Mouse (Mus musculus) gastrocnemius, postnatal 14 days (tissue): ENCODE measurements at regions not wholly inside any gene's neighbourhood (a gene's known extent, or its start where the extent isn't known, plus 50 kb on each side); places are given as distances from the start of the nearest gene placed in this dataset.

Source experiments
- DNase-seq: peaks from one replicate; pipeline ENCODE4 v3.0.0; 2021; ENCODE audit warnings: mixed read lengths
- intact Hi-C: fragments of 180-260 bp; cut with DNase I; formaldehyde crosslinking; loops from one replicate; pipeline ENCODE4 v1.15.1; 2025; ENCODE audit warnings: low total_unique reads

GRCm38 (mm10) chr9:115600826-115601225, 290.6 kb upstream of the Stt3b start:
- intact Hi-C loops: no loop called here
- DNase-seq: no peak

- no peak for DNase-seq
- intact Hi-C loops: no loop called here
Measured at GRCm38 (mm10) chr9:115602772-115603171, 292.6 kb upstream of the Stt3b start.

DNA sequence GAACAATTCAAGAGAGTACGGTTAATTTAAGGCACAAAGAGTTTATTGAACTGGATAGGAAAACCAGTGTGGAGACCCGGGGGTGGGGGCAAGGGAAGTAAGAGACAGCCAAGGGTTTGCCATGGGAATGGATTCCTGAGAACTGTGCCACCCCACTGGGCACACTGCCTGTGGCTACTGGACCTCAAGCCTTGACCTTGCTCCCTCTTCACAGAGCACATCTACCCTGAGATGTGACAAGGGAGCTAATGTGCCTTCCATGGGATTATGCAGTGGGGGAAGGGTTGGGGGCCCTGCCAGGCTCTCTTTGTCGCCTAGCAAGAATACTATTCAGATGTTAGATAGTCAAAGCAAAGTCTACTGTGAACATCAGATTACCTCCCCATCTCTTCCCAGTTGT, 294.2 kb upstream of the Stt3b start:
- DNase-seq: no peak
- intact Hi-C loops: no loop called here

- no peak for DNase-seq
- intact Hi-C loops: no loop called here
Measured at GRCm38 (mm10) chr9:115604968-115605682, 294.9 kb upstream of the Stt3b start.

GRCm38 (mm10) chr9:115607961-115608360, 297.7 kb upstream of the Stt3b start:
- DNase-seq: no peak
- intact Hi-C loops: no loop called here

DNA sequence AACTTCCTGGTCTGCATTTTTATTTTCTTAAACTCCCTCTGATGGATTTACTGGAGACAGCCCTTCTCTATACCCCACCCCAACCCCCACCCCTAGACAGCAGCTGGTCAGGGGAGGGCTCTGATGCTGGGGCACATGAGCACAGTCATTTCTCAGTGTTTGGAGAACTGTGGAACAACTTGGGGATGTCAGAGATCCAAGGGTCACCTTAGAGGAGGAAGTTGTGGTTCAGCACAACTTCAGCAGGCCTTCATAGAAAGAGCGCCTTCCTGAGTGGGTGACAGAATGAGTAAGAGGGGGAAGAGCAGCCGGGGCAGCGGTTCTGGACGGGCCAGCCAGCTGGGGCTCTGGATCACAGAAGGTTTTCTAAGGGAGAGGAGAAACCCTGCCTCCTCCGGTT, 298.2 kb upstream of the Stt3b start:
- intact Hi-C loops: no loop called here
- DNase-seq: no peak

GRCm38 (mm10) chr9:115609904-115610303, 299.4 kb upstream of the Gadl1 start:
- DNase-seq: no peak
- intact Hi-C loops: no loop called here

DNA sequence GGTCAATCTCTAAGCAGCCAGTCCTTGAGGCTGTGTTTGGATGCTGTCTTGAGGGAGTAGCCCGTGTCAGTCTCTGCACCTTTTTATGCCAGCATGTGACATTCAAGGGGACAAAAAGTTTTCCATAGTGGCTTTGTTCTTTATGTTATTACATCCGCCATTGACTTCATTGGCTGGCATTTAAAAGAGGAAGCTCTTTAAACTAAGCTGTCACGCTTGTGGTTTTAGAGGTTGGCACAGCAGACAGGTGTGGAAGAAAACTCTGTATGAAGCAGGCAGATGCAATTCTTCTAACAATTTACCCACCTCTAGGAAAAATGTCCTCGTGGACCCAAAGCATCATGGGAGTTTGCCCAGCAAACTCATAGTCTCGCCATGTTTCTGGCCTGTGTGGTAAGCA, 297.5 kb upstream of the Gadl1 start:
- intact Hi-C loops: no loop called here
- no peak for DNase-seq

DNA sequence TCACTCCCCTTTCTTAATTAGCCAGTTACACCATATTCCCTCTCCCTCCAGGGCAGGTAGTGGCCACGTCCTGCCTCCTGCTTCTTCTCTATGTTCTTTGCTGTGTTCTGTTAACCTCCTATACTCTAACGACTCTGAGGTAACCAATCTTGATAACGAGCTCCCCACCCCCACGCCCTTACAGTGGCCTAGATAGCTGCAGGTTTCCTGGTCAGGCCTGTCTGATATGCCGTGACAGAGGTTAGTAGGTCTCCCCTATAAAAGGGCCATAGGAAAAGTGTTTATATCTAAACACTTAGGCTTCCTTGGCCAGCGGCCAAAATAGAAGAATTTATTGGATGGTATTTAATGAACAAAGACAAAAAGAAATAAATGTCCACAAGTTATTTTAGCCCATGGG, 296.3 kb upstream of the Gadl1 start:
- no peak for DNase-seq
- intact Hi-C loops: no loop called here

- no peak for DNase-seq
- intact Hi-C loops: no loop called here
Measured at GRCm38 (mm10) chr9:115614007-115614406, 295.2 kb upstream of the Gadl1 start.

DNA sequence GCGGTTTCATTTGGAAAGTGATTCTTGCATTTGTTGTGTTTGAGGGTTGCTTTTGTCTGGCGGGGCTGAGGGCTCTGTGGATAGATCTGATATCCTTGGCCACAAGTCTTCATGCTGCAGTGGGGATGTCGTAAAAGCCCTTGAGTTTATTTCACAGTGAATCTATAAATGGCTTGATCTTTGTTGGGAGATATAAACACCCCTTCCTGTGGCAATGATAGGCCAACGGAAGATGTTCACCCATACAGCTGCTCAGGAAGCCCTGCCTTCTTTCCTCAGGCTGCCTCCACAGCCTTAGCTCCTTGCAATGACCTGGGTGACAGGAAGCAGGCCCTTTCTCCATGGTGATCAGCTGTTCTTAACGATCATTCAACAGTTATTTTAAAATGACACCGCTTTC, 291.3 kb upstream of the Gadl1 start:
- intact Hi-C loops: no loop called here
- no peak for DNase-seq

GRCm38 (mm10) chr9:115623948-115624347, 285.3 kb upstream of the Gadl1 start:
- intact Hi-C loops: no loop called here
- peak; percentile 16 for DNase-seq

- no peak for DNase-seq
- intact Hi-C loops: no loop called here
Measured at GRCm38 (mm10) chr9:115624721-115625496, 284.3 kb upstream of the Gadl1 start.

GRCm38 (mm10) chr9:115627551-115627950, 281.7 kb upstream of the Gadl1 start:
- DNase-seq: no peak
- intact Hi-C loops: no loop called here

DNA sequence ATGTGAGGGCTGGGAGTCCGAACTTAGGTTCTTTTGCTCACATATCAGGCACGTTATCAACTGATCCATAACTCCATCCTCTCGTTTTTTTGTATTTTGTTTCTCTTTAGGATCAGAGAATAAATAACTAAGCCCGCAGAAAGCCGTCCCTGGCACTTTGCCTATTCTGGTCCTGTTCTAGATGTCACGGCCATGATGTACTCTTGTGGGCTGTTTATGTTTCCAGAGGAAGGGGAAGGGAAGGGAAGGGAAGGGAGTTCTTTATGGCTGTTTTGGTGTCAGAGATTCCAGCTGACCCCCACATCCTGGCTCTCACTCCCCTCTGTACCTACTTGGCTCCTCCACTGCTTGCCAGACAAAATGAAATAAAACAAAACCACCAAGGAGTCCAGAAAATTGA, 272.1 kb upstream of the Gadl1 start:
- no peak for DNase-seq
- intact Hi-C loops: no loop called here

DNA sequence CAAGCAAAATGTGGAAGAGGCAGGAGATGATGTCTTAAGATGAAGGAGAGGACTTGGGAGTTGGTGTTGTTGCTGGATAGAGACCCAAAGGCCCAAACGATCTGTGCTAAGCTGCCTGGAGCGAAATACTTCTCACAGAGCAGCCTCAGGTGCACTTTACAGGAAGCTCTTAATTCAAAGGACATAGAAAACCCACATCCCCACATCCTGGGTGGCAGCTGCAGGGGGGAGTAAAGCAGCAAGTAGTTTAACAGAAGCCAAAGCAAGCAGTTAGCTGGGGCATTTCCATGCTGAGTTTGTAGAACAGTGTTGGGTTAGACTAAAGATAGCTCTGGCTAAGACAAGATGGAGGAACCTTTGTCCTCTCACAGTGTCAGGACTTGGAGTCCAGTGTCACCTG, 268.5 kb upstream of the Gadl1 start:
- intact Hi-C loops: no loop called here

GRCm38 (mm10) chr9:115642032-115642431, 267.2 kb upstream of the Gadl1 start:
- intact Hi-C loops: no loop called here
- DNase-seq: no peak

More for the DNA sequence above, 268.5 kb upstream of the Gadl1 start:
- DNase-seq: no peak

DNA sequence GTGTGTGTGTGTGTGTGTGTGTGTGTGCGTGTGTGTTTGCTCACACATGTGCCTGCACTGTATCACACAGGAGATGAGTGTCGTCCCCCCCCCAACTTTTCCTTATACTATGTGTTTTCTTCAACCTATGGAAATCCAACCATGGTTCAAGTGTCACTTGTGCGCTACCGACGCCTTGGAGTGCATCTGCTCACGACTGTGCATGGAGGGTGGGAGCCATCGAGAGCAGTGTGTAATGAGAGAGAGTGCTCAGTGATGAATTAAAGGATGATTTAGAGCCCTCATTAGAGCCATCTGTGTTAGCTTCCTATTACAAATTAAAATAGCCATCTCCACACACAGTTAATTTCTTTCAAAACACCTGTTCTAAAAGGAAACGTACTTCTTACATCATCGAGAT, 264.3 kb upstream of the Gadl1 start:
- DNase-seq: no peak
- intact Hi-C loops: no loop called here

DNA sequence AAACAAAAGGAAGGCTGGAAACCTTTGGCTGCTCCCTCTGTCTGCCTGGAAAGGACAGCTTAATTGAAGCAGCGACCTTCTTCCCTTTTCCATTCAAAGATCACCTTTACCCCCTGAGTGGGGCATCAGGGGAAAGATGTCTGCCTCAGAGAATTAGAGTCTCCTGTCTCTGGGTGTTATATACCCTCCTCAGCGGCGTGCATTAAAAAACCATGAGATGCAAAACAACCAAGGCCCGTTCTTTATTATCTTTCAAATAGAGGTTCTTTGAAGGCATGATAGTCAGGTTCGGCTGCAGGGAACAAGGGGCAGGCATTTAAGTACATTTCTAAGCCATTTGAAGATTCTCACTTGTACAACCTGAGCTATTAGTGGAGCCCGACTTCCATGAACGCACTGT, 263.0 kb upstream of the Gadl1 start:
- DNase-seq: no peak
- intact Hi-C loops: no loop called here

DNA sequence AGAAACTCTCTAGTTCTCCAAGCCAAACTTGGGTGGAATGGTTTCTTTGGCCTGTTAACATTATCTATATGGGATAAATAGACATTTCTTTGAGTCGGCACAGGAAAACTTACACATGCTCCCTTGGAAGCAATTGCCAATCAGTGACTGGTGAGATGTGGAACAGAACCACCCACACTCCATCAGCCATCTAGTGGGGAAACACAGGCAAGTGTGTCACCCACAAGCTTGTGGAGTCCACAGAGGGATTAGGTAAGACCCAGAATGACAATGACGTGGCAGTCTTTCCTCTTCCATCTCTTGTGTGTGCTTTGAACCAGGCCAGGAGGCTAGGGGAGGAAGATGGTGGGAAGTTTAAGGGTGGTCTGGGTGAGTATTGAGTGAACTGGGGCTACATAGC, 257.5 kb upstream of the Gadl1 start:
- intact Hi-C loops: no loop called here
- DNase-seq: no peak

DNA sequence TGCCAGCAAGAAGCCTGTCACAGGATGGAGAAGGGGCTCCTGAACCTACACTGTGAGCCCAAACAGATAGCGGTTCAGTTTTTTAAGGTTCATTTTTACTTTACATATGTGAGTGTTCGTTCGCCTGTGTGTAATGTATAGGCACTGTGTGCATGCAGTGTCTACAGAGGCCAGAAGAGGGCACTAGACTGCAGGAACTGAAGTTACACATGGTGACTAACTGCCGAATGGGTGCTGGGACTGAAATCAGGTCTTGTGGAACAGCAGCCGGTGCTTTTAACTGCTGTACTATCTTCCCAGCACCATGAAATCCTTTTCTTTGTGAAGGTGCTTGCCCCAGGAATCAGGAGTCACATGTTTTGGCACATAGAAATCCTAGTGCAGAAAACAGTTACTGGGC, 256.1 kb upstream of the Gadl1 start:
- no peak for DNase-seq
- intact Hi-C loops: no loop called here
